Mouse (Mus musculus): ENCODE measurements at regions not wholly inside any gene's neighbourhood (a gene's known extent, or its start where the extent isn't known, plus 50 kb on each side); places are given as distances from the start of the nearest gene placed in this dataset.

DNA sequence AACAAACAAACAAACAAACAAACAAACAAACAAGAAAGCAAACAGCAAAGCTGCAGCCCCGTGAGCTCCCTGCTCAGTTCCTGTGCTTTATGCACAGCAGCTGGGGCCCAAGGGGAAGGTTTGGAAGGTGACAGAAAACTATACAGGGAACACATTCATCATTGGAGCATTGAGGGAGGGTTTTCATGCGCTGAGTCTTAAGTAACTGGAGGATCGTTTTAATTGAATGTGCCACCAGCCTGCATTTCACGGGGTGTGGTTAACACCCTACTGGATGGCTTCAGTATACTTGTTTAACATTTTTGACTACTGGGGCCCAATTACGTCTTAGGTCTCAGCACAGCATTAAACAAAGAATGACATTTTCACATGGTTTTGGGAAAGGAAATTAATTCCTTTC, 331.9 kb upstream of the Prkcq start:
- no peak overlapping the region for H3K27ac ChIP-seq (replicated peaks; ENCODE audit: low read depth, low read length)
- no peaks in the 10 kb centered on the region for H3K36me3 ChIP-seq (ENCODE audit: control insufficient read depth, insufficient read depth, low read length)
- no peaks in the 10 kb centered on the region for H3K4me1 ChIP-seq (ENCODE audit: control insufficient read depth, insufficient read depth, low read length)
- DNase-seq (ENCODE audit: low spot score) = peak; percentile 16
- H3K9ac ChIP-seq (ENCODE audit: low read depth, low read length) = no peak overlapping the region
- 0 out of 2 replicates have a peak, but pooled peaks cover 10% of the 10 kb centered on the region for H3K9me3 ChIP-seq (ENCODE audit: control insufficient read depth, low read length)
- H3K4me3 ChIP-seq (ENCODE audit: low read depth, low read length) = no peak overlapping the region
- WGBS = 37% methylated on average over 5 of the region's 5 CpGs
- no peak for ATAC-seq (ENCODE audit: low read depth)
- no peak overlapping the region for H3K4me2 ChIP-seq (ENCODE audit: low read depth, low read length)
- H3K27me3 ChIP-seq (replicated peaks; ENCODE audit: control insufficient read depth, insufficient read depth, low read length) = no peaks in the 10 kb centered on the region

DNA sequence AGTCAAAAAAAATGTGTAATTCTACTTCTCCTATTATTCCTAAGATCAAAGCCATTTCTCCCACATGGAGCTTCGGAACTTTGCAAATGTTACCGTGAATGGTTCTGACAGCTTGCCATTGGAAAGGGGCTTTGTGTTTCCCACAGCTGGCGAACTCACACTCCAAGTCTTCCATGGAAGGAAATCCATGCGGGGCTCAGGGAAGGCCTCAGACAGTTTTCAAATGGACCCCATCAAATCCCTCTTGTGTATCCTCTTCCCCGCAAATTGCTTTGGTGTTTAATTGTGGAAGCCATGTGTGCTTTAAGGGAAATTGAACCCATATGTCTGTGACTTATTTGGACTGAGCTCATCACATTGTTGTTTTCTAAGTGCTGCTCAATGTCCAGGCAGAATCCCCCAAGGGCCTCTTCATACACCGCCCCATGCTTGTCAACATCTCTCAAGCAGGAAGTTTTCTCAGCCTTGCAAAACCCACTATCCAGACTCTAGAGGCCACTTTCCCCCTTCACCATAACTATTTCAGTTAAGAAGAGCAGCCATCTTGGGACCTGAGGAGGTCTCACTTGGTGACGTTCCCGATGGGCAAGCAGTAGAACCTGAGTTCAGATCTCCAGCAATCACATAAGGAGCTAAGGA, 310.1 kb upstream of the Prkcq start:
- ATAC-seq (ENCODE audit: low read depth) (peak; percentile 86), DNase-seq (ENCODE audit: low spot score) (peak; percentile 88)
- H3K9me3 ChIP-seq (ENCODE audit: control insufficient read depth, low read length) = no peaks in the 10 kb centered on the region
- 38% methylated on average over 8 of the region's 8 CpGs for WGBS
- H3K4me1 ChIP-seq (ENCODE audit: control insufficient read depth, insufficient read depth, low read length) = no peaks in the 10 kb centered on the region
- H3K4me2 ChIP-seq (ENCODE audit: low read depth, low read length) = no peak overlapping the region
- H3K4me3 ChIP-seq (ENCODE audit: low read depth, low read length) = no peak overlapping the region
- no peak overlapping the region for H3K27ac ChIP-seq (replicated peaks; ENCODE audit: low read depth, low read length)
- no peaks in the 10 kb centered on the region for H3K27me3 ChIP-seq (replicated peaks; ENCODE audit: control insufficient read depth, insufficient read depth, low read length)
- no peaks in the 10 kb centered on the region for H3K36me3 ChIP-seq (ENCODE audit: control insufficient read depth, insufficient read depth, low read length)
- H3K9ac ChIP-seq (ENCODE audit: low read depth, low read length) = no peak overlapping the region

DNA sequence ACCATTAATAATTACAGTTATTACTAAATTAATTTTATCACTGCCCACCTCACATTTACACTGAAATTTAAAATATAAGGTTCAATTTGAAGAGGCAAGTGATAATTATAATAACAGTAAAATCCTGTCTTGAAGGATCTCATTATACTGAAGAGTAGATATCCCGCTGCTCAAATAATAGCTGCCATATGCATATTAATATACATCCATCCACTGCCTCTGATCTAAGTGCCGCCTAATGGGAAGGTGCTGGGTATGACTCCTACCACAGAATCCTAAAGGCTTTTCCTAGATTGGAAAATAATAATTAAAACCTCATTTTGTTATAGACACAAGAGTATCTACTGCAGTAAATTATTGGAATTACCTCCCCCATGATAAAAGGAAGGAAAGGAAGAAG, 307.5 kb upstream of the Prkcq start:
- Histone ChIP-seq H3K4me3 (ENCODE audit: low read depth, low read length) (no peak overlapping the region), H3K9ac (ENCODE audit: low read depth, low read length) (no peak overlapping the region), H3K27me3 (replicated peaks; ENCODE audit: control insufficient read depth, insufficient read depth, low read length) (no peaks in the 10 kb centered on the region), H3K4me2 (ENCODE audit: low read depth, low read length) (no peak overlapping the region), H3K9me3 (ENCODE audit: control insufficient read depth, low read length) (no peaks in the 10 kb centered on the region), H3K27ac (replicated peaks; ENCODE audit: low read depth, low read length) (no peak overlapping the region), H3K36me3 (ENCODE audit: control insufficient read depth, insufficient read depth, low read length) (no peaks in the 10 kb centered on the region), H3K4me1 (ENCODE audit: control insufficient read depth, insufficient read depth, low read length) (no peaks in the 10 kb centered on the region)
- 80% methylated on average over 2 of the region's 2 CpGs for WGBS
- no peak for ATAC-seq (ENCODE audit: low read depth)
- no peak for DNase-seq (ENCODE audit: low spot score)

DNA sequence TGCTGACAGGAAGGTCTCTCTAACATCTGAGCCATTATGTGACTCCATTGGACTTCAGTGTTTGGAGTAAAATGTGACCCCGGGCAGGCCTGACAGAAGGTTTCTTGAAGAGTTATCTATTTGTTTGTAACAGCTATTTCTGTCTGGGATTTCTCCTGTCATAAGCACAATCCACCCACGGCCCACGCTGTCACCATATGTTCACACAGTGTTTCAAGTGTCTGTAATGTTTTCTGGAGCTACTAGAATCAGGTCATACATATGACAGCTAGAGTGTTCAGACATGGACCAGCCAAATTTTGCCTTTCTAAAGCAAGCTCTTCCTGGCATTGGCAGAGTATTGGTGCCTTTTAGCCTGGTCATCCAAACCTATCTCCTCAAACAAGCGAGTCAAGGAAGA, 297.6 kb upstream of the Prkcq start:
- H3K4me2 ChIP-seq (ENCODE audit: low read depth, low read length) = no peak overlapping the region
- H3K4me1 ChIP-seq (ENCODE audit: control insufficient read depth, insufficient read depth, low read length) = no peaks in the 10 kb centered on the region
- ATAC-seq (ENCODE audit: low read depth) (no peak), DNase-seq (ENCODE audit: low spot score) (no peak)
- H3K36me3 ChIP-seq (ENCODE audit: control insufficient read depth, insufficient read depth, low read length) = no peaks in the 10 kb centered on the region
- H3K27ac ChIP-seq (replicated peaks; ENCODE audit: low read depth, low read length) = no peak overlapping the region
- H3K4me3 ChIP-seq (ENCODE audit: low read depth, low read length) = no peak overlapping the region
- no peaks in the 10 kb centered on the region for H3K27me3 ChIP-seq (replicated peaks; ENCODE audit: control insufficient read depth, insufficient read depth, low read length)
- 82% methylated on average over 4 of the region's 4 CpGs for WGBS
- H3K9me3 ChIP-seq (ENCODE audit: control insufficient read depth, low read length) = no peaks in the 10 kb centered on the region
- no peak overlapping the region for H3K9ac ChIP-seq (ENCODE audit: low read depth, low read length)

DNA sequence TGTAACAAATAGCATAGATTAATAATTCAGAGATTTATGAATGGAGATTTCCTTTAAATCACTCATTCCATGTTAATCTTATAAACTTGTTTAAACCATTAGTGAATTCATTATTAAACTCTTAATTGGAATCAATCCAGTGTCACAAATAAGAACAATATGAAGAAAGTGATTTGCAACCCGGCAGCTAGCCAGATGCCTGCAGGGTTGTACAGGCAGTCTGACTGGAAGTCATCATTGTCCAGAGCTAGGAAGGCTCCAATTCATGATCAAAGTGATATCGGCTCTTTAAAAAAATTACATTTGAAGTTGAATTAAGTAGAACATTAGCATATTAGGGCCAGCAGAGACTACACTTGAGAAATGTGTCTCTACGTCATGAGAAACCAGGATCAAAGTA, 270.0 kb upstream of the Prkcq start:
- Histone ChIP-seq H3K9me3 (ENCODE audit: control insufficient read depth, low read length) (no peaks in the 10 kb centered on the region), H3K9ac (ENCODE audit: low read depth, low read length) (no peak overlapping the region), H3K4me3 (ENCODE audit: low read depth, low read length) (no peak overlapping the region), H3K36me3 (ENCODE audit: control insufficient read depth, insufficient read depth, low read length) (no peaks in the 10 kb centered on the region), H3K27ac (replicated peaks; ENCODE audit: low read depth, low read length) (no peak overlapping the region), H3K4me2 (ENCODE audit: low read depth, low read length) (no peak overlapping the region), H3K4me1 (ENCODE audit: control insufficient read depth, insufficient read depth, low read length) (no peaks in the 10 kb centered on the region), H3K27me3 (replicated peaks; ENCODE audit: control insufficient read depth, insufficient read depth, low read length) (no peaks in the 10 kb centered on the region)
- WGBS = 60% methylated on average over 3 of the region's 3 CpGs
- ATAC-seq (ENCODE audit: low read depth) = no peak
- no peak for DNase-seq (ENCODE audit: low spot score)

DNA sequence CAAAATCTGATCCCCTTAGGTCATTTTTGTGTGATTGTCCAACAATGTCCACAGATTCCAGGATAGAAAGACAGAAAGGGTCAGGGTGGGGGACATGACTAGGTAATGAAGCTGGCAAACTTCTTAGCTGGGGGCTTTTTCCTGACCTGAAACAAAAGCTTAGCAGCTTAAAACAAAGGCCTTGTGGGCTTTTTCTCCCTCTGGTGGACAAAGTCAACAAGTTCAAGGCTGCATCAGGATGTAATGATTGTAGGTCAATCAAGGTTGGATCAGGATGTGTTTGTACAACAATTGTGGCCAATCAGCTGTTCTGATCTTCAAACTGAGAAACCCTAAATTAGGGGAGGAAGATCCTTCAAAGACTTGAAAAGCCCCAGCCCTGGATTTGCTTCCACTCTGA, 252.0 kb upstream of the Prkcq start:
- Histone ChIP-seq H3K36me3 (ENCODE audit: control insufficient read depth, insufficient read depth, low read length) (no peaks in the 10 kb centered on the region), H3K27ac (replicated peaks; ENCODE audit: low read depth, low read length) (no peak overlapping the region), H3K9me3 (ENCODE audit: control insufficient read depth, low read length) (no peaks in the 10 kb centered on the region), H3K9ac (ENCODE audit: low read depth, low read length) (no peak overlapping the region), H3K4me3 (ENCODE audit: low read depth, low read length) (no peak overlapping the region), H3K27me3 (replicated peaks; ENCODE audit: control insufficient read depth, insufficient read depth, low read length) (no peaks in the 10 kb centered on the region), H3K4me1 (ENCODE audit: control insufficient read depth, insufficient read depth, low read length) (0 out of 2 replicates have a peak, but pooled peaks cover 8% of the 10 kb centered on the region), H3K4me2 (ENCODE audit: low read depth, low read length) (no peak overlapping the region)
- no peak for ATAC-seq (ENCODE audit: low read depth)
- no peak for DNase-seq (ENCODE audit: low spot score)

DNA sequence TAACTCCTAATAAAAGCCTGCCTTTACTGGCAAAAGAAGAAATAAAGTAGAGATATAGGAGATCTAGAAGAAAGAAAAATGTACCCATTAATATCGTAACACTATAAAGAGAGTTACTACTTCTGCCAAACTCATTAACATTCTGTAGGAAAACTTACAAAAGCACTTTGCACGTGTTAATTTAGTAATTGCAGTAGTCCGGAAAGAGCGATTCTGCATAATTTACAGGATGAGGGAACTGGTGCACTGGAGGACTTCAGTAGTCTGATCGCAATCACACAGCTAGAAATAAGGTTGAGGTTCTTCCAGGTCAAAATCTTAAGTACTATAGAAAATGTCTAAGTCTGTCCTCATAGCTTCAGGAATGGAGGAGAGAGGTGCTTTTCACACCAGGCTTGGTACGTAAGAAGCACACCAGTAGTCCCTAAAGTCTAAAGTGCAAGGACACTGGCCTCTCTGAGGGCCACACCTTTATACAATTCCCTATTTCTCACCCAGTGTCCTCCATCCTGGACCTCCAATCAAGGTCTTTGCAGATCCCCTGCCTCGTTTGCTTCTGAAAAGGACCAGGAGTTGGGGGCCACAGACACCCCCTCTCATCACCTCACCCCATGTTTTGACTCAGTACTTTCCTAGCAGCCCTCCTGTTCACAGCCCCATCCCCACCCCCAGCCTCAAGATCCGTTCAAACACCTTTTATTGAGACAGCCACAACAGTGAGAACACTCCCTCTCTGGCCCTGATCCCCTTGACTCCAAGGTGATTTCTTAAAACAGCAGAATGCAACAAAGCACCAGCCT, 251.0 kb upstream of the Prkcq start:
- no peaks in the 10 kb centered on the region for H3K9me3 ChIP-seq (ENCODE audit: control insufficient read depth, low read length)
- H3K4me2 ChIP-seq (ENCODE audit: low read depth, low read length) = peak overlapping the region; percentile 31
- WGBS = 58% methylated on average over 8 of the region's 8 CpGs
- H3K4me3 ChIP-seq (ENCODE audit: low read depth, low read length) = no peak overlapping the region
- no peaks in the 10 kb centered on the region for H3K36me3 ChIP-seq (ENCODE audit: control insufficient read depth, insufficient read depth, low read length)
- no peak overlapping the region for H3K9ac ChIP-seq (ENCODE audit: low read depth, low read length)
- no peak for DNase-seq (ENCODE audit: low spot score)
- H3K27ac ChIP-seq (replicated peaks; ENCODE audit: low read depth, low read length) = no peak overlapping the region
- H3K27me3 ChIP-seq (replicated peaks; ENCODE audit: control insufficient read depth, insufficient read depth, low read length) = no peaks in the 10 kb centered on the region
- 0 out of 2 replicates have a peak, but pooled peaks cover 8% of the 10 kb centered on the region for H3K4me1 ChIP-seq (ENCODE audit: control insufficient read depth, insufficient read depth, low read length)
- no peak; the same call in 1 of the 2 replicates for ATAC-seq (ENCODE audit: low read depth)

DNA sequence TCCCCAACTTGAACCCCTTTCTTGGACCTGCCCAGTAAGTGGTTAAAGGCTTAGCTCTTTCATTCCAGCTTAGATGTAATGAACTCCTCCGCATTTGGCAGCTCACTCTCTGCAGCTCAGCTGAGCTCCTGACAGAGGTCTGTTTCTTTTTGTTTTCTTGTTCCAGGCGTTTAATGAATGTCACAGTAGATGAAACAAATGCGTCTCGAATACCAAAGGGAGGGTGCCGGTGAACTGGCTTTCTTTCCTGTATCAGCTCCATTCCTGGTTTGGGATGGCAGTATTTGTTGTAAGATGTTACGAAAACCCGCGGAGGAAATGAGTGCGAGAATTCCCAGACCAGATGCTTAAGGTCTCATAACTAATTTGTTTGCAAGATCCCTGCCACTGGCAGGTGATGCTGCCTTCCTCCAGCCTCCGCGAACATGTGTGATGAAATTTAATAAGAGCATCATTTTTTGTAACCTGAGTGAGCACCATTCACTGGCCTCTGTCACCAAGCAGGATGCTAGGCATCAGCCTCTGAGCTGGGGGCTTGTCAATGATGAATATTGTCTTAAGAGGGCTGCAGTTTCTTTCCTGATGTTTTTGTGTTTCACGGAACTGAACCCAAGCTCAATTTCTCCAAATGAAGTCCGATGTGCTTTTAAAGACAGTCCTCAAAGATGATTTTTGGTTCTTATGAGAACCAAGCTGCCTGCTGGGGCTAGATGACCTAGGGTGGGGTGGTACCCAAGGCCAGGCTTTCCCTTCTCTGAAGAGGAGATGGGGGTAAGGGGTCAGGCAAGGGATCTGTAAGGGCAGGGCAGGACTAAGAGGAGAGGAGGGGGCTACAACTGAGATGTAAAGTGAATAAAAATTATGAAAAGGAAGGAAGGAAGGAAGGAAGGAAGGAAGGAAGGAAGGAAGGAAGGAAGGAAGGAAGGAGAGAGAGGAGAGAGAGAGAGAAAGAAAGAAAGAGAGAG, 250.1 kb upstream of the Prkcq start:
- Histone ChIP-seq H3K27me3 (replicated peaks; ENCODE audit: control insufficient read depth, insufficient read depth, low read length) (no peaks in the 10 kb centered on the region), H3K4me2 (ENCODE audit: low read depth, low read length) (peak overlapping the region; percentile 31), H3K4me3 (ENCODE audit: low read depth, low read length) (no peak overlapping the region), H3K36me3 (ENCODE audit: control insufficient read depth, insufficient read depth, low read length) (no peaks in the 10 kb centered on the region), H3K9ac (ENCODE audit: low read depth, low read length) (no peak overlapping the region), H3K9me3 (ENCODE audit: control insufficient read depth, low read length) (no peaks in the 10 kb centered on the region), H3K4me1 (ENCODE audit: control insufficient read depth, insufficient read depth, low read length) (0 out of 2 replicates have a peak, but pooled peaks cover 8% of the 10 kb centered on the region), H3K27ac (replicated peaks; ENCODE audit: low read depth, low read length) (no peak overlapping the region)
- ATAC-seq (ENCODE audit: low read depth) (0 out of 2 replicates have a peak, but pooled peaks have one; percentile 50), DNase-seq (ENCODE audit: low spot score) (peak; percentile 72)
- WGBS = 20% methylated on average over 13 of the region's 13 CpGs

Data from embryonic facial prominence, embryonic 14.5 days (tissue).